Mouse (Mus musculus) liver, postnatal 0 days (tissue): ENCODE data around the gene Coa5.

Source experiments
- CTCF ChIP-seq: sonication (generic); IDR thresholded peaks from 2 replicates; pipeline ENCODE4 v1.5.1; 2016; ENCODE audit warnings: antibody characterized with exemption, low read depth
- EP300 ChIP-seq: IDR thresholded peaks from 2 replicates; pipeline ENCODE4 v1.6.1; 2016; ENCODE audit warnings: antibody characterized with exemption, low read depth, mild to moderate bottlenecking

GRCm38 (mm10) chr1:37430297-37430840, 466 bp upstream of the Coa5 start:
- TF ChIP-seq CTCF (no peak), EP300 (no peak)
